Mouse (Mus musculus) heart, embryonic 15.5 days (tissue): ENCODE data around the gene Ankrd60. TPM values are rescaled to one million over a fixed set of nuclear protein-coding genes. Genes with fewer than 3 reads are reported as not detected.

Experiments
- ATAC-seq: fragments of 200-750 bp; cut with Nextera tagmentation; replicated peaks from 2 replicates; pipeline ENCODE4 v1.8.0; 2017; ENCODE audit warnings: low read depth, moderate TSS enrichment; ENCODE audit not compliant: insufficient number of reproducible peaks, insufficient read depth, low FRiP score
- H3K27ac ChIP-seq: fragments of 300-500 bp; sonication (generic); 2 replicates; pipeline ENCODE4 v1.5.1; 2015; ENCODE audit warnings: mild to moderate bottlenecking, inconsistent platforms
- H3K27me3 ChIP-seq: fragments of 300-500 bp; sonication (generic); 2 replicates; pipeline ENCODE4 v1.6.1; 2015; ENCODE audit warnings: inconsistent platforms
- H3K36me3 ChIP-seq: fragments of 300-500 bp; sonication (generic); 2 replicates; pipeline ENCODE4 v1.6.1; 2015; ENCODE audit warnings: mild to moderate bottlenecking, inconsistent platforms
- H3K4me1 ChIP-seq: fragments of 300-500 bp; sonication (generic); replicated peaks from 2 replicates; pipeline ENCODE4 v1.6.1; 2015; ENCODE audit warnings: inconsistent platforms
- H3K4me2 ChIP-seq: fragments of 300-500 bp; sonication (generic); 2 replicates; pipeline ENCODE4 v1.6.1; 2015; ENCODE audit warnings: inconsistent platforms, mild to moderate bottlenecking, moderate library complexity
- H3K4me3 ChIP-seq: fragments of 300-500 bp; sonication (generic); 2 replicates; pipeline ENCODE4 v1.5.1; 2015; ENCODE audit warnings: mild to moderate bottlenecking, inconsistent platforms
- H3K9ac ChIP-seq: fragments of 300-500 bp; sonication (generic); 2 replicates; pipeline ENCODE4 v1.6.1; 2015; ENCODE audit warnings: mild to moderate bottlenecking, inconsistent platforms
- H3K9me3 ChIP-seq: fragments of 300-500 bp; sonication (generic); replicated peaks from 2 replicates; pipeline ENCODE4 v1.6.1; 2016; ENCODE audit warnings: inconsistent platforms
- WGBS: fragments of 180-500 bp; shearing (Covaris S2); methylation state at CpG from one replicate; pipeline ENCODE4 v1.1.7; 2015; ENCODE audit warnings: mixed read lengths; 5-methylcytosine and 5-hydroxymethylcytosine counted together
- polyA plus RNA-seq: library from polyadenylated mRNA; unstranded; fragments of >200 nt; fragmentation: Nextera tagmentation; extraction: Ambion mirVana; gene quantifications from 2 replicates; pipeline ENCODE4 v1.2.1, GENCODE M21; 2015

The Ankrd60 gene
- polyA plus RNA-seq, 1 experiment from 2014 or later = not detected

GRCm38 (mm10) chr2:173545992-173546703 lies 32.0 kb downstream of the Ankrd60 start:
- no peak overlapping the region for H3K4me3 ChIP-seq
- no peaks in the 10 kb centered on the region for H3K36me3 ChIP-seq
- no peaks in the 10 kb centered on the region for H3K4me1 ChIP-seq
- ATAC-seq = peak; percentile 29; the same call in 1 of the 2 replicates
- 43% methylated on average over 15 of the region's 15 CpGs for WGBS
- H3K27ac ChIP-seq = no peak overlapping the region
- no peaks in the 10 kb centered on the region for H3K9me3 ChIP-seq
- H3K9ac ChIP-seq = no peak overlapping the region
- no peak overlapping the region for H3K4me2 ChIP-seq
- peaks cover 13% of the 10 kb centered on the region for H3K27me3 ChIP-seq

- WGBS = 85% methylated on average over 4 of the region's 4 CpGs
- no peak overlapping the region for H3K9ac ChIP-seq
- no peak for ATAC-seq
- no peaks in the 10 kb centered on the region for H3K36me3 ChIP-seq
- no peak overlapping the region for H3K27ac ChIP-seq
- no peak overlapping the region for H3K4me3 ChIP-seq
- H3K27me3 ChIP-seq = peaks cover 13% of the 10 kb centered on the region
- H3K4me2 ChIP-seq = no peak overlapping the region
- no peaks in the 10 kb centered on the region for H3K9me3 ChIP-seq
- peaks cover 11% of the 10 kb centered on the region; the same call in 1 of the 2 replicates for H3K4me1 ChIP-seq
Measured at GRCm38 (mm10) chr2:173542716-173543115, 35.4 kb downstream of the Ankrd60 start.

GRCm38 (mm10) chr2:173541748-173542147 lies 36.4 kb downstream of the Ankrd60 start:
- ATAC-seq = no peak
- Histone ChIP-seq H3K27ac (no peak overlapping the region), H3K9ac (no peak overlapping the region), H3K4me3 (no peak overlapping the region), H3K4me1 (peaks cover 11% of the 10 kb centered on the region; the same call in 1 of the 2 replicates), H3K27me3 (peaks cover 13% of the 10 kb centered on the region), H3K9me3 (no peaks in the 10 kb centered on the region), H3K36me3 (no peaks in the 10 kb centered on the region), H3K4me2 (no peak overlapping the region)
- WGBS = 45% methylated on average over 4 of the region's 4 CpGs

GRCm38 (mm10) chr2:173539781-173540180 lies 38.4 kb downstream of the Ankrd60 start:
- H3K4me3 ChIP-seq = no peak overlapping the region
- H3K4me2 ChIP-seq = peak overlapping the region; percentile 12; the same call in 1 of the 2 replicates
- ATAC-seq = no peak
- H3K36me3 ChIP-seq = no peaks in the 10 kb centered on the region
- H3K9me3 ChIP-seq = no peaks in the 10 kb centered on the region
- no peak overlapping the region for H3K27ac ChIP-seq
- WGBS = 34% methylated on average over 15 of the region's 15 CpGs
- H3K4me1 ChIP-seq = peaks cover 11% of the 10 kb centered on the region; the same call in 1 of the 2 replicates
- no peak overlapping the region for H3K9ac ChIP-seq
- H3K27me3 ChIP-seq = peaks cover 3% of the 10 kb centered on the region

- no peak overlapping the region for H3K9ac ChIP-seq
- no peaks in the 10 kb centered on the region for H3K36me3 ChIP-seq
- no peaks in the 10 kb centered on the region for H3K9me3 ChIP-seq
- no peak overlapping the region for H3K4me3 ChIP-seq
- no peak overlapping the region for H3K4me2 ChIP-seq
- ATAC-seq = no peak
- peaks cover 11% of the 10 kb centered on the region; the same call in 1 of the 2 replicates for H3K4me1 ChIP-seq
- H3K27ac ChIP-seq = no peak overlapping the region
- H3K27me3 ChIP-seq = 0 out of 2 replicates have a peak, but pooled peaks cover 3% of the 10 kb centered on the region
- WGBS = 89% methylated on average over 9 of the region's 9 CpGs
Measured at GRCm38 (mm10) chr2:173535886-173536285, 42.3 kb downstream of the Ankrd60 start.

- Histone ChIP-seq H3K9me3 (no peaks in the 10 kb centered on the region), H3K9ac (no peak overlapping the region), H3K4me1 (peaks cover 10% of the 10 kb centered on the region; the same call in 1 of the 2 replicates), H3K36me3 (no peaks in the 10 kb centered on the region), H3K27ac (no peak overlapping the region), H3K4me2 (no peak overlapping the region), H3K27me3 (0 out of 2 replicates have a peak, but pooled peaks cover 3% of the 10 kb centered on the region), H3K4me3 (no peak overlapping the region)
- WGBS = 81% methylated on average over 18 of the region's 18 CpGs
- no peak for ATAC-seq
Measured at GRCm38 (mm10) chr2:173535390-173535789, 42.8 kb downstream of the Ankrd60 start.

GRCm38 (mm10) chr2:173534581-173534980 lies 43.6 kb downstream of the Ankrd60 start:
- Histone ChIP-seq H3K4me2 (no peak overlapping the region), H3K4me3 (no peak overlapping the region), H3K9me3 (no peaks in the 10 kb centered on the region), H3K27ac (no peak overlapping the region), H3K27me3 (0 out of 2 replicates have a peak, but pooled peaks cover 3% of the 10 kb centered on the region), H3K9ac (no peak overlapping the region), H3K4me1 (peaks cover 2% of the 10 kb centered on the region; the same call in 1 of the 2 replicates), H3K36me3 (no peaks in the 10 kb centered on the region)
- 66% methylated on average over 7 of the region's 7 CpGs for WGBS
- no peak for ATAC-seq

GRCm38 (mm10) chr2:173532711-173533462 lies 45.3 kb downstream of the Ankrd60 start:
- H3K4me3 ChIP-seq = no peak overlapping the region
- peaks cover 3% of the 10 kb centered on the region; the same call in 1 of the 2 replicates for H3K27me3 ChIP-seq
- no peaks in the 10 kb centered on the region for H3K9me3 ChIP-seq
- H3K36me3 ChIP-seq = no peaks in the 10 kb centered on the region
- no peak overlapping the region for H3K27ac ChIP-seq
- no peak for ATAC-seq
- WGBS = 72% methylated on average over 15 of the region's 15 CpGs
- no peak overlapping the region for H3K4me2 ChIP-seq
- no peak overlapping the region for H3K9ac ChIP-seq
- no peaks in the 10 kb centered on the region for H3K4me1 ChIP-seq

GRCm38 (mm10) chr2:173528493-173528892 lies 49.7 kb downstream of the Ankrd60 start:
- Histone ChIP-seq H3K9ac (no peak overlapping the region), H3K4me2 (no peak overlapping the region), H3K27ac (no peak overlapping the region), H3K9me3 (no peaks in the 10 kb centered on the region), H3K36me3 (no peaks in the 10 kb centered on the region), H3K4me3 (no peak overlapping the region), H3K27me3 (peaks cover 3% of the 10 kb centered on the region; the same call in 1 of the 2 replicates), H3K4me1 (no peaks in the 10 kb centered on the region)
- whole genome bisulfite sequencing = 80% methylated on average over 3 of the region's 3 CpGs
- ATAC-seq = no peak

- H3K9ac ChIP-seq = no peak within 1 kb of the TSS
- no peaks in the 10 kb centered on the region for H3K4me1 ChIP-seq
- H3K4me3 ChIP-seq = no peak within 1 kb of the TSS
- ATAC-seq = no peak
- H3K27ac ChIP-seq = no peak within 1 kb of the TSS
- no peak within 1 kb of the TSS for H3K4me2 ChIP-seq
- H3K9me3 ChIP-seq = no peaks in the 10 kb centered on the region
- no peaks in the 10 kb centered on the region for H3K36me3 ChIP-seq
- H3K27me3 ChIP-seq = no peaks in the 10 kb centered on the region
- 90% methylated on average over 18 of the region's 18 CpGs for WGBS
Measured at GRCm38 (mm10) chr2:173522376-173522775, 55.8 kb downstream of the Ankrd60 start, which contains the start of gene 1700021F07Rik. Gene 1700021F07Rik, plus strand, starts transcription at chr2:173522586.
